Mouse (Mus musculus): ENCODE measurements at regions not wholly inside any gene's neighbourhood (a gene's known extent, or its start where the extent isn't known, plus 50 kb on each side); places are given as distances from the start of the nearest gene placed in this dataset.
"Not testable (repeated sequence)": the region's sequence is repeated elsewhere in the genome, so short reads cannot be mapped to it uniquely, and the experiment has no call there.

- DNase-seq = no peak
Observed at GRCm38 (mm10) chr2:166474601-166475000, 239.0 kb downstream of the Prex1 start.

- DNase-seq = no peak
Observed at GRCm38 (mm10) chr2:166471257-166471753, 242.3 kb downstream of the Prex1 start.

GRCm38 (mm10) chr2:166469046-166469593, 244.5 kb downstream of the Prex1 start:
- DNase-seq = no peak

GRCm38 (mm10) chr2:166467137-166467536, 246.5 kb downstream of the Prex1 start:
- no peak for DNase-seq

- DNase-seq = no peak
Observed at GRCm38 (mm10) chr2:166465531-166465930, 248.1 kb downstream of the Prex1 start.

GRCm38 (mm10) chr2:166463539-166463938, 250.1 kb downstream of the Prex1 start:
- DNase-seq = peak; percentile 59

- no peak for DNase-seq
Observed at GRCm38 (mm10) chr2:166461956-166462355, 251.7 kb downstream of the Prex1 start.

- no peak for DNase-seq
Observed at GRCm38 (mm10) chr2:166461103-166461502, 252.5 kb downstream of the Prex1 start.

GRCm38 (mm10) chr2:166459955-166460354, 253.7 kb downstream of the Prex1 start:
- DNase-seq = no peak

GRCm38 (mm10) chr2:166458953-166459352, 254.7 kb downstream of the Prex1 start:
- DNase-seq = no peak

- no peak for DNase-seq
Observed at GRCm38 (mm10) chr2:166457381-166458172, 256.1 kb downstream of the Prex1 start.

GRCm38 (mm10) chr2:166454160-166454888, 259.3 kb downstream of the Prex1 start:
- not testable (repeated sequence) for DNase-seq

- DNase-seq = no peak
Observed at GRCm38 (mm10) chr2:166450964-166451363, 262.7 kb downstream of the Prex1 start.

- DNase-seq = no peak
Observed at GRCm38 (mm10) chr2:166450380-166450779, 263.3 kb downstream of the Prex1 start.

GRCm38 (mm10) chr2:166448724-166449123, 264.9 kb downstream of the Prex1 start:
- DNase-seq = no peak

- peak; percentile 54 for DNase-seq
Observed at GRCm38 (mm10) chr2:166448161-166448560, 265.5 kb downstream of the Prex1 start.

GRCm38 (mm10) chr2:166446536-166446935, 267.1 kb downstream of the Prex1 start:
- no peak for DNase-seq

GRCm38 (mm10) chr2:166445824-166446223, 267.8 kb downstream of the Prex1 start:
- DNase-seq = not testable (repeated sequence)

GRCm38 (mm10) chr2:166442997-166443396, 270.6 kb downstream of the Prex1 start:
- peak; percentile 39 for DNase-seq

GRCm38 (mm10) chr2:166439847-166440775, 273.5 kb downstream of the Prex1 start:
- peak; percentile 72 for DNase-seq

GRCm38 (mm10) chr2:166438207-166438606, 275.4 kb downstream of the Prex1 start:
- DNase-seq = no peak

- no peak for DNase-seq
Observed at GRCm38 (mm10) chr2:166434554-166434953, 279.1 kb downstream of the Prex1 start.
